Mouse (Mus musculus) thymus, adult 2 months (tissue): Measurements from ENCODE around the gene Ccdc22.

ENCODE experiments used
- CTCF ChIP-seq: fragments of 200-500 bp; IDR thresholded peaks from 2 replicates; pipeline ENCODE4 v1.5.1; 2012; ENCODE audit warnings: mild to moderate bottlenecking, control low read depth, low read length, moderate library complexity, borderline replicate concordance; ENCODE audit not compliant: control insufficient read depth, poor library complexity, insufficient read depth; ENCODE audit errors: extremely low read depth
- POLR2A ChIP-seq: fragments of 200-500 bp; IDR thresholded peaks from 2 replicates; pipeline ENCODE4 v1.6.1; 2012; ENCODE audit warnings: mild to moderate bottlenecking, low read length, control low read depth, moderate library complexity; ENCODE audit not compliant: control insufficient read depth, poor library complexity, insufficient read depth; ENCODE audit errors: extremely low read depth

- no peak for TF ChIP-seq CTCF
- TF ChIP-seq POLR2A: no peak
Observed at GRCm38 (mm10) chrX:7632560-7632959, 27.2 kb upstream of the Ccdc22 start.
